Mouse (Mus musculus) G1E (cell line): ENCODE results near the gene E2f1.

Experiments
- CTCF ChIP-seq: IDR thresholded peaks from 2 replicates; pipeline ENCODE4 v1.5.1; 2012; ENCODE audit warnings: low read depth, low read length, inconsistent platforms, mixed read lengths
- TAL1 ChIP-seq: conservative IDR thresholded peaks from 2 replicates; pipeline ENCODE4 v1.6.1; 2012; ENCODE audit warnings: low read depth, low read length, inconsistent platforms, mixed read lengths

GRCm38 (mm10) chr2:154600586-154600985 is 30.9 kb upstream of the E2f1 start:
- TF ChIP-seq TAL1 (no peak), CTCF (no peak)
